ENCODE assay signal across 15 mouse cellular contexts in the genomic region with DNA sequence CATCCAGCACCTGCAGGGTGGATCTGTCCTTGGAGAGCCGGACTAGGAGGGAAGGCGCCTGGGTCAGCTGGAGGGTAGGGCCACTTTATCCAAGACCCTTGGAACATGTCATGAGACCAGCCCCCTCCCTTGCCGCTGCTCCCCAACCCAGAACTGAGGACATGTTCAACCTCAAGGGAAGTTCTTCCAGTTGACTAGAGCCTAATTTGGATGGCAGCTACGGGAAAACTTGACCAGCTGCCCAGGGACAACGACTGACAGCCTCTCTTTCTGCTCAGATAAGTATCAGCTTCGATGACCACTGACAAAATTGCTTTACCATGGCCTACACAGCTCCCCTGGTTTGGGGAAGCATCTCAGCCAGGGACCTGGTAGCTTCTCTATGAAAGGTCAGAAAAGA. TPM values are rescaled to one million over a fixed set of nuclear protein-coding genes. Genes with fewer than 3 reads are reported as not detected.
"Had no signal": no experiment of that assay in that cellular context is flagged by ENCODE, and none has a peak within 500 bp of the region (broad histone marks: within the 10 kb centered on the region; RNA-seq: fewer than 3 reads in every experiment).

No protein-coding gene starts in this region.

- H3K36me3 ChIP-seq: limb, embryonic 13.5 days; midbrain, embryonic 10.5 days; neural tube, embryonic 15.5 days had no signal

- H3K27me3 ChIP-seq: limb, embryonic 13.5 days; neural tube, embryonic 15.5 days had no signal

- H3K4me3 ChIP-seq: limb, embryonic 13.5 days; midbrain, embryonic 10.5 days; myocyte; neural tube, embryonic 15.5 days had no signal

- H3K4me1 ChIP-seq: midbrain, embryonic 10.5 days; neural tube, embryonic 15.5 days had no signal

- DNase-seq: kidney, postnatal 10 days; lung, adult 18-20 months; midbrain, embryonic 14.5 days; right cerebral cortex, adult 18-20 months; right cerebral cortex, postnatal 25 days had no signal

- H3K9me3 ChIP-seq: limb, embryonic 13.5 days; midbrain, embryonic 10.5 days; neural tube, embryonic 15.5 days had no signal

RNA-seq across cellular contexts. Expression of gene BC049352, which starts 1.5 kb away (rescaled TPM):
- polyA plus RNA-seq: kidney, embryonic 14.5 days; large intestine, adult 2 months; limb, embryonic 13.5 days; midbrain, embryonic 10.5 days; midbrain, embryonic 14.5 days; myocyte; neural tube, embryonic 11.5 days; neural tube, embryonic 15.5 days; stomach, embryonic 16.5 days had no signal

RNA-seq across cellular contexts. Expression of gene Tmprss4, which starts 20.6 kb away (rescaled TPM):
- total RNA-seq: layer of hippocampus, adult 8-10 months; layer of hippocampus, postnatal 14 days had no signal
- polyA plus RNA-seq: midbrain, embryonic 10.5 days; midbrain, embryonic 14.5 days; myocyte; neural tube, embryonic 11.5 days; neural tube, embryonic 15.5 days had no signal

RNA-seq across cellular contexts. Expression of gene Scn4b, which starts 45.1 kb away (rescaled TPM):
- polyA plus RNA-seq: myocyte had no signal
